Mouse (Mus musculus) lung, embryonic 14.5 days (tissue): ENCODE data around the gene Gm49396. TPM values are rescaled to one million over a fixed set of nuclear protein-coding genes. Genes with fewer than 3 reads are reported as not detected.
A peak's percentile ranks its signal among the peaks of the same experiment; 100 is the strongest.

Experiments used
- ATAC-seq: fragments of 200-750 bp; cut with Nextera tagmentation; 2 replicates; pipeline ENCODE4 v1.8.0; 2017; ENCODE audit warnings: mild to moderate bottlenecking, moderate TSS enrichment, moderate library complexity; ENCODE audit not compliant: insufficient read depth
- DNase-seq: peaks from one replicate; pipeline ENCODE4 v3.0.0-alpha.2; 2015
- H3K27ac ChIP-seq: fragments of 300-500 bp; sonication (generic); 2 replicates; pipeline ENCODE4 v1.5.1; 2014; ENCODE audit warnings: low read depth, mild to moderate bottlenecking, moderate library complexity
- H3K27me3 ChIP-seq: fragments of 300-500 bp; sonication (generic); 2 replicates; pipeline ENCODE4 v1.6.1; 2014; ENCODE audit warnings: low read length, control low read depth; ENCODE audit not compliant: insufficient read depth
- H3K36me3 ChIP-seq: fragments of 300-500 bp; sonication (generic); 2 replicates; pipeline ENCODE4 v1.6.1; 2014; ENCODE audit warnings: control low read depth; ENCODE audit not compliant: insufficient read depth
- H3K4me1 ChIP-seq: fragments of 300-500 bp; sonication (generic); 2 replicates; pipeline ENCODE4 v1.6.1; 2014; ENCODE audit warnings: antibody characterized with exemption, control low read depth; ENCODE audit not compliant: insufficient read depth
- H3K4me2 ChIP-seq: fragments of 300-500 bp; sonication (generic); 2 replicates; pipeline ENCODE4 v1.6.1; 2014; ENCODE audit warnings: mild to moderate bottlenecking
- H3K4me3 ChIP-seq: fragments of 300-500 bp; sonication (generic); 2 replicates; pipeline ENCODE4 v1.5.1; 2014; ENCODE audit warnings: low read depth, low read length
- H3K9ac ChIP-seq: fragments of 300-500 bp; sonication (generic); 2 replicates; pipeline ENCODE4 v1.6.1; 2014
- H3K9me3 ChIP-seq: fragments of 300-500 bp; sonication (generic); 2 replicates; pipeline ENCODE4 v1.6.1; 2016; ENCODE audit warnings: low read depth, low read length, control low read depth
- CTCF ChIP-seq: IDR thresholded peaks from 2 replicates; pipeline ENCODE4 v1.5.1; 2016; ENCODE audit warnings: antibody characterized with exemption, low read depth
- WGBS: fragments of 180-500 bp; shearing (Covaris S2); extraction: QIAGEN DNeasy Blood & Tissue Kit; methylation state at CpG from one replicate; pipeline ENCODE4 v1.1.7; 2014; 5-methylcytosine and 5-hydroxymethylcytosine counted together
- polyA plus RNA-seq: library from polyadenylated mRNA; unstranded; fragments of >200 nt; fragmentation: Nextera tagmentation; extraction: Ambion mirVana; gene quantifications from 2 replicates; pipeline ENCODE4 v1.2.1, GENCODE M21; 2014

Gene Gm49396
- 7.9 and 9.9 TPM in 2 replicates for polyA plus RNA-seq

GRCm38 (mm10) chr7:30563117-30563905 lies at the start of gene Gm49396, which contains the start of the genes U2af1l4 and Psenen:
Gene Gm49396 (plus strand): TSS chr7:30563344.
Gene U2af1l4 (plus strand): TSS chr7:30563301.
Gene Psenen (minus strand): TSS chr7:30563627.
- DNase-seq (peak; percentile 99), ATAC-seq (peak; percentile 87)
- Histone ChIP-seq H3K9me3 (no peaks in the 10 kb centered on the region), H3K27me3 (no peaks in the 10 kb centered on the region), H3K36me3 (peaks cover 33% of the 10 kb centered on the region), H3K27ac (peak within 1 kb of the TSS; percentile 96), H3K4me3 (peak within 1 kb of the TSS; percentile 79), H3K4me2 (peak within 1 kb of the TSS; percentile 79), H3K4me1 (0 out of 2 replicates have a peak, but pooled peaks cover 5% of the 10 kb centered on the region), H3K9ac (peak within 1 kb of the TSS; percentile 65)
- under 1% methylated on average over 45 of the region's 45 CpGs for WGBS
- TF ChIP-seq CTCF = no peak

DNA sequence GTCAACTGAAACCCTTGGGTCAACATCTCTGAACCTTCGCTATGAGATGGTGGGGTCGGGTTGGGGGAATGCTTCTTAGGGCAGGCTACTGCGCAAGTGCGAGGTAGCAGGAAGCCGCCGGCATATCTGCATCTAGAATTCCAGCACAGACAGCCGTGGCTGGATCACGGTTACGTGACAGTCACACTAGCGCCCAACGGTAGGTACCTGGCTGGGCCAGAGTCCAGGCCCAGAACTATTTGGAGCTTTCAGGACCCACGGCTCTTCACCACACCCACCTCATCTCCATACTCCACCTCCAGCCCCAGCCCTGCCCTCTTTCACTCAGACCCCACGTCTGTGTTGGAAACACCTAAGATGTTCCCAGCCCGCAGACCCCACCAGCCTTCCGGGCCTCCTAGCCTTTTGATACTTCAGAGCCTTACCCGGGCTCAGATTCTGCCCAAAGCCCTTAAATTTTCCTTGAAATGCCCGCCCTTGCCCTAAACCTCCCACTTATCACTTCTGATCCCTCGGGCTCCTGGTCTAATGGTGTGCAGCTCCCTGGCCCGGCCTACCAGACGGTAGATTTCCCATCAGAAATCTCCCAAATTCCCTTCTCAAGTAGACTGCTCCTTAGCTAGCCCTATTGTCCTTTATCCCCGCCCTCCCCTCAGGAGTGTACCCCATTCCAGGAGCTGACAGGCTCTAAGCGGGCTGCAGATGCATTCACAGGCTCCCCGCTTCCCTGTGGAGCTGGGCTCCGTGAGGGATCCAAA lies 48.0 kb upstream of the Gm49396 start:
- no peak for TF ChIP-seq CTCF
- ATAC-seq (no peak), DNase-seq (no peak)
- no peak overlapping the region for H3K9ac ChIP-seq
- no peaks in the 10 kb centered on the region for H3K4me1 ChIP-seq
- no peak overlapping the region for H3K27ac ChIP-seq
- no peak overlapping the region for H3K4me3 ChIP-seq
- no peak overlapping the region for H3K4me2 ChIP-seq
- no peaks in the 10 kb centered on the region for H3K27me3 ChIP-seq
- 49% methylated on average over 24 of the region's 24 CpGs for WGBS
- no peaks in the 10 kb centered on the region for H3K9me3 ChIP-seq
- no peaks in the 10 kb centered on the region for H3K36me3 ChIP-seq

DNA sequence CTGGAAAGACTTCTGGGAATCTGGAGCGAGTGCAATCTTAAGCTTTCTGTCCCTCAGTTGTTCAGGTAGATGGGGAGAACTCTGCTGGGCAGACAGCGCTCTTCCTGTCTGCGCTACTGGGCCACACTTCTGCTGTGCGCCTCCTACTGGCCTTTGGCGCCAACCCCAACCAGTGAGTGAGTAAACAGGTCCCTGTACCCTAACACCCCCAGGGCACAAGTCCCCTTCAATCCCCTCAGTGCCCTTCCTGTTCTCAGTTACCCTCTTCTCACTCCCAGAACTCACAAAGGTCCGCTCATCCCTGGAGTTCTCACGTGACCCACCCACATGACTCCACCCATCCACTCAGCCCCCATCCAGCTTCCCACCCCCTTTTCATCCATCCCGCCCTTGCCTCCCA lies 44.8 kb upstream of the Gm49396 start:
- ATAC-seq (no peak), DNase-seq (no peak)
- no peaks in the 10 kb centered on the region for H3K9me3 ChIP-seq
- no peak overlapping the region for H3K4me2 ChIP-seq
- H3K36me3 ChIP-seq = peaks cover 5% of the 10 kb centered on the region; the same call in 1 of the 2 replicates
- H3K4me3 ChIP-seq = no peak overlapping the region
- peak; percentile 13; the same call in 1 of the 2 replicates for TF ChIP-seq CTCF
- WGBS = 37% methylated on average over 8 of the region's 8 CpGs
- H3K27ac ChIP-seq = no peak overlapping the region
- H3K9ac ChIP-seq = no peak overlapping the region
- no peaks in the 10 kb centered on the region for H3K27me3 ChIP-seq
- H3K4me1 ChIP-seq = no peaks in the 10 kb centered on the region

DNA sequence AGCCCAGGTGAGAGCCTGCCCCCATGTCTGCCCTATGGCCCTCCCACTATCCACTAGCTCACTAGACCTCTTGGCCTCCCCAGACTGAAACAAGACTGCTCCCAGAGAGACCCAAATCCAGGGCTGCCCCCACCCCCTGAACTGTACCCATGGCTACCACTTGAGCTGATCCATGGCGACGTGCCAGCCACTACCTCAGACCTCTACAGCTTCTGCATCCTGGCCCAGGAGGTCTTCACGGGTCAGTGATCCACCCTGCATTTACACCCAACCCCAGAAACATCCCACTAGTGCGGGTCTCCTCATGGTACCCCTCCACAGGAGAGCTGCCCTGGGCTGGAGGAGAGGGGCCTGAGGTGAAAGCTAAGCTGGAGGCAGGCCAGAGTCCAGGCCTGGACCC lies 42.7 kb upstream of the Gm49396 start:
- no peaks in the 10 kb centered on the region for H3K27me3 ChIP-seq
- no peak overlapping the region for H3K4me3 ChIP-seq
- no peak for TF ChIP-seq CTCF
- ATAC-seq (no peak), DNase-seq (no peak)
- H3K9ac ChIP-seq = no peak overlapping the region
- H3K4me2 ChIP-seq = no peak overlapping the region
- peaks cover 25% of the 10 kb centered on the region for H3K36me3 ChIP-seq
- WGBS = 59% methylated on average over 4 of the region's 4 CpGs
- no peak overlapping the region for H3K27ac ChIP-seq
- H3K9me3 ChIP-seq = no peaks in the 10 kb centered on the region
- no peaks in the 10 kb centered on the region for H3K4me1 ChIP-seq

DNA sequence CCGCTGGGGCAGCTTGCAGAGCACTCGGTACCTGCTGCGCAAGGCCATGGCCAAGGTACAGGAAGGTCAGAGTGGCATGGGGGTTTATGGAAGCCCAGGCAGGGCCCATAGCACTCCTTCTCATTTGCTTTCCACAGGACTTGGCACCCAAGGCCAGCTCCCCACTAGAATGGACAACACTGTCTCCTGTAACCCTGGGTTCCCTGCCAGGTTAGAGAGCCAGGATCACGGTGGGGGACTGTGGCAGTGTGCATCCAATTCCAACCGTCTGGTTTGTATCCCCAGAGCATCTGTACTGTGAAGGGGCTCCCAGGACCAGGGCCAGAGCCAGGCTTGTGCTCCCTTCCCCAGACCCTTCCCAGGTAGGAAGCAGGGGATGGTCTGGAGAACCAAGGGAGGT lies 42.3 kb upstream of the Gm49396 start:
- H3K36me3 ChIP-seq = peaks cover 29% of the 10 kb centered on the region
- 70% methylated on average over 5 of the region's 5 CpGs for WGBS
- H3K4me1 ChIP-seq = no peaks in the 10 kb centered on the region
- H3K27ac ChIP-seq = no peak overlapping the region
- no peak overlapping the region for H3K4me3 ChIP-seq
- TF ChIP-seq CTCF = no peak
- no peak overlapping the region for H3K9ac ChIP-seq
- no peak for ATAC-seq
- H3K4me2 ChIP-seq = no peak overlapping the region
- no peaks in the 10 kb centered on the region for H3K9me3 ChIP-seq
- DNase-seq = no peak
- no peaks in the 10 kb centered on the region for H3K27me3 ChIP-seq

DNA sequence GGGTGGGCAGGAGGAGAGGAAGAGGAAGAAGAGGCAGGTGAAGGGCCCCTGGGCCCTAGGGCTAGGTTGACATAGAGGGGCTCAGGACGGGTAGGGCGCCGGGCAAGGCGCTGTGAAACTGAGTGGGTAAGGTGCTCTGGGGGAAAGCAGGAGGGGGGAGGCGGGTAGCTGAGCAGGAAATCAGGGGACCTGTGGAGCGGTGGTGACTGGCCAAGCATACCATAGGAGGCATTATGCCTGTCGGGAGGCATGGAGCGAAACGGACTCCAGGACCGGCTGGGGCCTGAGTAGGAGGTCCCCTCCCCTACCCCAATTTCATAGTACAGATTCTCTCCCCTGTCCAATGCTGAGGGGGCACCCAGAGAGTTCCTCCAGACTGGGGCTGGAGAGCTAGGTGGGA lies 40.3 kb upstream of the Gm49396 start:
- H3K9ac ChIP-seq = no peak overlapping the region
- TF ChIP-seq CTCF = no peak
- peaks cover 7% of the 10 kb centered on the region for H3K4me1 ChIP-seq
- H3K9me3 ChIP-seq = no peaks in the 10 kb centered on the region
- ATAC-seq = no peak
- no peaks in the 10 kb centered on the region for H3K27me3 ChIP-seq
- no peak for DNase-seq
- no peak overlapping the region for H3K4me2 ChIP-seq
- WGBS = 84% methylated on average over 10 of the region's 10 CpGs
- H3K27ac ChIP-seq = no peak overlapping the region
- H3K4me3 ChIP-seq = no peak overlapping the region
- H3K36me3 ChIP-seq = peaks cover 46% of the 10 kb centered on the region

GRCm38 (mm10) chr7:30524487-30524886 lies 38.7 kb upstream of the Gm49396 start:
- WGBS = 78% methylated on average over 6 of the region's 6 CpGs
- ATAC-seq = no peak
- H3K36me3 ChIP-seq = peaks cover 63% of the 10 kb centered on the region

More at GRCm38 (mm10) chr7:30524487-30524886, 38.7 kb upstream of the Gm49396 start:
- TF ChIP-seq CTCF = no peak
- Histone ChIP-seq H3K4me3 (no peak overlapping the region), H3K4me1 (peaks cover 7% of the 10 kb centered on the region), H3K4me2 (no peak overlapping the region), H3K9ac (no peak overlapping the region), H3K9me3 (no peaks in the 10 kb centered on the region), H3K27me3 (no peaks in the 10 kb centered on the region), H3K27ac (no peak overlapping the region)
- DNase-seq = no peak
